Mouse (Mus musculus): ENCODE results near the gene Pnp2. TPM values are rescaled to one million over a fixed set of nuclear protein-coding genes. Genes with fewer than 3 reads are reported as not detected.
"Not testable (repeated sequence)": the region's sequence is repeated elsewhere in the genome, so short reads cannot be mapped to it uniquely, and the experiment has no call there.

Gene Pnp2
- total RNA-seq (2021): under 1 TPM in 1 of 2 experiments, not detected in 1; 0.47 TPM
- long read RNA-seq, experiment 1: 0 reads
- long read RNA-seq, experiment 2: 0 reads

DNA sequence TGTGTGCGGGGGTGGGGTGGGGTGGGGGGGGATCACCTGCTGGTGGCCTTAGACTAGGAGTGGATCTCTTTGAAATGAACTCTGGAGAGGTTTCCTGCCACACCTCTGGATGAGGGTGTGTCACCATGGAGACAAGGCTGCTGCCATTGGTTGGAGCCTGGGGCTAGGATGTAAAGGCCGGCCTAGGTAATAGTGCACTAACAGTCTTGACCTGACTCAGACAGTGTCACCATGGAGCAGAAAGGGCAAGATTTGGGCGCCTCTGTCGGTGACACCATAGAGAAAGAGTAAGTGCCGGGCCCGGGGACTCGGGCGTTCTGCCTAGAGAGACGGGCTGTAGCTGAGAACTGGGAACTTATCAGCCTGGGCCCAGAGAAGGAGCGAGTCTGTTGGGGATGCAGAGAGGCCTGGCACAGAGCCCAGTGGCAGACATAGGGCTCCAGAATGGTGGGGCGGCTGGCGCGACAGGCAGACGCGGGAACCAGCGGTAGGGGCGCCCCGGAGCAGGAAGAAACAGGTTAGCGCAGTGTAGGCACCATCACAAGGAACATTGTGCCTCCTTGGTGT, at the start of gene Pnp2:
Gene Pnp2, plus strand, starts transcription at position 51 of the 567 bp plus-strand sequence.
- peak within 1 kb of the TSS; percentile 73 for H3K27ac ChIP-seq
- intact Hi-C loops (cut with DNase I): not testable (repeated sequence)
- peak within 1 kb of the TSS; percentile 66 for H3K4me3 ChIP-seq
- peak; percentile 53 for DNase-seq
- TF ChIP-seq CTCF (IDR thresholded peaks at IDR 0.05): peak; percentile 20; the same call in 1 of the 2 replicates

DNA sequence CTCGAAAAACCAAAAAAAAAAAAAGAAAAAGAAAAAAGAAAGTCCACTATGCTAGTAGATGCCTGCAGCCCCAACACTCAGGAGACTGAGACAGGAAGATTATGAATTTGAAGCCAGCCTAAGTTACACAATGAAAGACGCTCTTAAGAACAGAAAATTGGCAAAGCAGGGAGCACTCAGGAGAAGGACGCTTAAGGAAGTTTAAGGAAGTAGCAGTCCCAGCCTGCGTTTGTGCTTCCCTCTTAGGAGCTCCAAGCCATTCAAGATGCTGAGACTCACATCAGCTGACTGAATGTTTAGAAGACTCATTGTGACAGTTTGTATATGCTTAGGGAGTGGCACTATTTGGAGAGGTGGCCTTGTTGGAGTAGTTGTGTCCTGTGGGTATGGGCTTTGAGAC, 47.7 kb upstream of the Pnp2 start:
- Histone ChIP-seq H3K27ac (no peak overlapping the region), H3K4me3 (no peak overlapping the region)
- intact Hi-C loops (cut with DNase I): no loop called here
- no peak for TF ChIP-seq CTCF (IDR thresholded peaks at IDR 0.05)
- no peak for DNase-seq

DNA sequence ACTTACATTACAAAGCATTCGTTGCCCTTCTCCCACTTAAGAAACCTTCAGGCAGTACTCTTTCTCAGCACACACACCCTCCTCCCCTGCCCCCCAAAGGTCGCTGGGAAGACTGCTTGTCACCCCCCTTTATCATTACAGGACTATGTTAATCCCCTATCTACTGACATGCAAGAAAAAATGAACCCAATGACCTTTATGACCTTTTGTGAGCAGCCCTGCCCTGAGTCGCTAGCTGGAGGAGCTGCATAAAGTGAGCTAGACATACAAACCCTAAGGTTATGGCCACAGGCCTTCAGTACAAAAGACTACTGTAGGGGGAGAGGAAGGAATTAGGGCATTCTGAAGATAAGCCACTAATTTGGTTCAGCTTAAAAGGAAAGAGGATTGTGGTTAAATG, 44.4 kb upstream of the Pnp2 start:
- no peak overlapping the region for H3K4me3 ChIP-seq
- no peak for TF ChIP-seq CTCF (IDR thresholded peaks at IDR 0.05)
- DNase-seq: no peak
- no peak overlapping the region for H3K27ac ChIP-seq
- intact Hi-C loops (cut with DNase I): no loop called here

DNA sequence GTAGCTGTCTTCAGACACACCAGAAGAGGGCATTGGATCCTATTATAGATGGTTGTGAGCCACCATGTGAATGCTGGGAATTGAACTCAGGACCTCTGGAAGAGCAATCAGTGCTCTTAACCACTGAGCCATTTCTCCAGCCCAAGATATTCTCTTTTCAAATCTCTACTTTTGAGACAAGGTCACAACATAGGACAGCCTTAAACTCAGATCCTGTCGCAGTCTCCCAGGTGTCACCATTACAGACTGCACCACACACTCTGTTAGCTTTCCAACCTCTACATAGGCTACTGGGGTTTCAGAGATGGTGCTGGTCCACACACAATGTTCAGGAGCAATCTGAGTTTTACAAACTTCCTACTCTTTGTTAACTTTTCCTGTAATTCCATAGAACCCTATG, 32.4 kb upstream of the Pnp2 start:
- Histone ChIP-seq H3K4me3 (peak overlapping the region; percentile 84), H3K27ac (peak overlapping the region; percentile 94)
- intact Hi-C loops (cut with DNase I); DNase-seq: not testable (repeated sequence)

DNA sequence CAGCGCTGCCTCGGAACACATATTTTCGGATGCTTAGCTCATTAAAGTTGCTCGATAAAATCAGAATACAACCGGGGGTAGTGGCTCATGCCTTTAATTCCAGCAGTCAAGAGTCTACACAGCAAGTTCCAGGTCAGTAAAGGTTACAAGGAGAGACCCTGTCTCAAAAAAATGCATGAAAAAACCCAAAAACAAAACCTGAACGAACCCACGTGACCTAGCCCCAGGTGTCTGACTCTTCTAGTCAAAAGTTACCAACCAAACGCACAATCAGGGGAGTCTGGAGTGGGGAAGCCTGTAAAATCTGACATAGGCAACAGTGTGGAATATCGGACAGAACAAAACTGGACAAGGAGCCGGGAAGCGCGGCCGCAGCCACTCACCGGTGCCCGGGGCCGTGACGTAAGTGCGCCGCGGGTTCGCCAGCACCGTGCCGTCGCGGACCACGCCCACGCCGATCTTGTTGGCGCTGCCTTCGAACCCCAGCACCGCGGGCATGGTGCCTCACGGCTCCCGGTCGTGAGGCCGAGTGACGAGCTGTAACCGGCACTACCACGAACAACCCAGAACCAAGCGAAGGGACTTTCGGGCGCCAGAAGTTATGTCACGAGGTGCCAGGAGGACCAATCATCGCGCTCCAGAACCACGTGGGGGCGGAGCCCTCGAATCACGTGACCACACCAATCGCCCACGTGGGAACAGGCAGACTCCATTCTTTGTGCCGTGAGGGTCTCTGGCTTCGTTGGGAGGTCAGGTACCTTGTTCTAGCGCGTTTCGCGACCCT, 31.3 kb upstream of the Pnp2 start, which contains the start of the genes Osgep and Apex1:
Gene Osgep, minus strand, starts transcription at position 613 of the 784 bp plus-strand sequence.
Gene Apex1, plus strand, starts transcription at position 688 of the 784 bp plus-strand sequence.
- no peak for TF ChIP-seq CTCF (IDR thresholded peaks at IDR 0.05)
- DNase-seq: peak; percentile 96
- Histone ChIP-seq H3K4me3 (peak within 1 kb of the TSS; percentile 84), H3K27ac (peak within 1 kb of the TSS; percentile 94)
- intact Hi-C loops (cut with DNase I): loop anchor here (2.0 kb wide), 1 partner anchor 28 kb away; the partner anchor contains the start of gene Klhl33

DNA sequence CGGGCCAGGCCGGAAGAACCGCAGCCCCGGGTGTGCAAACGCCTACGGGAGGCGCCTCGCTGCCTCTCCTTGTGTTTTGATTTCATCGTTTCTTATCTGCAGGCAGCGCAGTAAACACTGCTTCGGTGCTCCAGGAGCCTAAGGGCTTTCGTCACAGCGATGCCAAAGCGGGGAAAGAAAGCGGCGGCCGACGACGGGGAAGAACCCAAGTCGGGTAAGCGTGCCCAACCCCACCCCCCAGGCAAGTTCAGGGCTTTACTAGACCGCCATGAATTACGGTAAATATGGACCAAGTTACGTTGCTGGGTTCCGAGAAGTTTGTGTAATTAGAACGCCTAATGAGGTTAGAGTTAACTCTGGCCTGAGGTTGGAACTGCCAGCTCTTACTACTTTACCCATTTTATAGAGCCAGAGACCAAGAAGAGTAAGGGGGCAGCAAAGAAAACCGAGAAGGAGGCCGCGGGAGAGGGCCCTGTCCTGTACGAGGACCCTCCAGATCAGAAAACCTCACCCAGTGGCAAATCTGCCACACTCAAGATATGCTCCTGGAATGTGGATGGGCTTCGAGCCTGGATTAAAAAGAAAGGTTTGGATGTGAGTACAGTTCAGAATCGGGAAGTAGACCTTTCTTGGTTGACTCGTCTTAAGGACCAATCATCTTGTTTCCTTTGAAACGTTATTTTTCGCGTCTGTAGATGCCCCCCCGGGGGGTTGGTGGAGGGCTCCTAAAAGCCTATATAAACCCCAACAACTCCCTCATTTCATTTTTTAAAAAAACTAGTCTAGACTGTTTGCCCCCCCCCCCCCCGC, 30.5 kb upstream of the Pnp2 start:
- intact Hi-C loops (cut with DNase I): loop anchor here (2.0 kb wide), 1 partner anchor 29 kb away; the partner anchor contains the start of gene Klhl33
- peak overlapping the region; percentile 94 for H3K27ac ChIP-seq
- DNase-seq: no peak
- peak overlapping the region; percentile 84 for H3K4me3 ChIP-seq
- no peak for TF ChIP-seq CTCF (IDR thresholded peaks at IDR 0.05)

DNA sequence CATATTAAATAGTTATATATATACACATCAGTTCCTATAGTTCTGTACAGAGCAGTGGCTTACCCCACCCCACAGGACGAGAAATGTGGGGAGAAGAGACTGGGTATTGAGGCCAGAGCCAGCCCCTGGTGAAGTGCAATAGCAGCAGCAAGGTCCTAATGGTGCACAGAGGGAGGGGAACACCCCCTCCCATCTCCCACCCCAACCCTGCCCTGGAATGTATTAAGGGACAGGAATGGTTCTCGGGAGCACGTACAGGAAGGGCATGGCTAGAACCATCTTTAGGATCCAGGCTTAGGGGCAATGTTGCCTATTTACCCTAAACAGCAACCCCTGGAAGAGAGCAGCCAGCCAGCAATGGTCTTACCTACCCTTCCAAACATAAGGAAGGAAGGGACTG, 28.4 kb upstream of the Pnp2 start:
- no peak for TF ChIP-seq CTCF (IDR thresholded peaks at IDR 0.05)
- DNase-seq: no peak
- Histone ChIP-seq H3K4me3 (no peak overlapping the region), H3K27ac (no peak overlapping the region; the same call in 1 of the 2 replicates)
- intact Hi-C loops (cut with DNase I): no loop called here

DNA sequence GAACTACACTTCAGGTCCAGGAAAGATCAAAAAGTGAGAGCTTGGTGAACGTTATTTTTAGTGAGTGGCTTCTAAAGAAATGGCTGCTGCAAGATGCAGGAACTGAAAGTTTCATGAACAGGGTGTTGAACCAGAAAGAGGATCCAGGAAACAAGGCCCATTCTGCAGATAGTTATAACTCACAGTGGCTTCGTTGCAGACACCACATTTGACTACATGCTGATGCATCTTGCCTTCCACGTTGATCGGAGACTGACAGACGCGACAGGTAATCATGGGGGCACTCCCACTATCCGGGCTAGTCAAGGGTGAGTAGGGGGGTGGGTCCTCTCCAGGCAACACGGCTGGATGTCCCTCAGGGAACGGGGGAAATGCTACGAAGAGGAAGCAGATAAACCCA, 25.8 kb upstream of the Pnp2 start:
- no peak for DNase-seq
- H3K4me3 ChIP-seq: peak overlapping the region; percentile 76
- peak overlapping the region; percentile 98 for H3K27ac ChIP-seq
- no peak for TF ChIP-seq CTCF (IDR thresholded peaks at IDR 0.05)
- intact Hi-C loops (cut with DNase I): loop anchor here (5.0 kb wide), 1 partner anchor 123 kb away; the partner anchor contains the start of genes Ccnb1ip1 and Parp2

DNA sequence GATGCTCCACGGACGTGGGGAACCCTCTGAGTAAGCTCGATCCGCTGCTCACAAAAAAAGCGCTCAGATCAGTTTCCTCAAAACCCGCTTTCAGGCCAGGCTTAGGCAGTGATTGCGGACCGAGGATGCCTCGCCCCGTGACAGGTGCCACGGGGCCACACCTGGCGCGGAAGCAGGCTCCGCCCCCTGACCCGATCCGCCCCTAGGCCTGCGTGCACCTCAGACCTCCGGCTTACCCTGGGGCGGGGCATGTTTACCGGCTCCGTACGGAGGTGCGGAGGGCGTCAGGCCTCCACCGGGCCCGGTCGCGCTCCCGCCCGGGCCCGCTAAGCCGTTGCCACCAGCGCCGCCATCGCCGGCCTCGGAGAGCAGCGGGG, 25.4 kb upstream of the Pnp2 start:
- DNase-seq: no peak

DNA sequence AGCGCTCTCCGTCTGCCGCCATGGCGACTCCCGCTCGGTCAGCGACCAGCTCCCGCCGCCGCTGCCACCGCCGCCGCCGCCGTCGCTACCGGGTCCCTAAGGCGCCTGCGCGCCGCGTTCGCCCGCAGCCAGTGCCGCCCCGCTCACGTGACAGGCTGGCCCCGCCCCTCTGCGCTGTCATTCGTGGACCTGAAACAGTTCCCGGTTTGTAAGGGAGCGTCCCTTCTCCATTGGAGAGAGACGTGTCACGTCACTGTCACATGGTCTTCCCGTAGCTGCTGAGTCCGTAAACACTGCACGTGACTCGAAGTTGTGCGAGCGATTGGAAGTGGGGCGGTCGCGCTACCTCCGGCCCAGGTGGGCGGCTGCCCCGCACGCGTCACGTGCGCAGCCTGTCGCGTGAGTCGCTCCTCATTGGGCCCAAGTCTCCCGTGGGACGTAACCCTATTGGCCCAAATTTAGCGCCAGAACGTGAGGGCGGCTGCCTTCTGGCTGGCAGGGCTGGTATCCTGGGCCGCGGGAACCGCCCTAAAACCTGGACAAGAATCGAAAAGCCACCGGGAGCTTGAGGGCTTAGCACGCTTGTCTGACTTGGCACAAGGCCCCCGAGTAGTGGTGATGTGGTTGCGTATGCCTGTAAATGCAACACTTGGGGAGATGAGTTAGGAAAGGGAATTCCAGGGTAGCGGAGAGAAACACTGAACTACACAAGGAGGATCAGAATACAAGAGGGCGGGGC, 24.9 kb upstream of the Pnp2 start, which contains the start of the genes Pip4p1 and Pnp:
Gene Pip4p1, minus strand, starts transcription at position 103 of the 739 bp plus-strand sequence.
Gene Pnp, plus strand, starts transcription at position 329 of the 739 bp plus-strand sequence.
- peak; percentile 100 for DNase-seq
- intact Hi-C loops (cut with DNase I): loop anchor here (5.0 kb wide), 1 partner anchor 124 kb away; the partner anchor contains the start of genes Ccnb1ip1 and Parp2

More for the DNA sequence above, 25.4 kb upstream of the Pnp2 start:
- Histone ChIP-seq H3K27ac (peak overlapping the region; percentile 98), H3K4me3 (peak overlapping the region; percentile 76)
- no peak for TF ChIP-seq CTCF (IDR thresholded peaks at IDR 0.05)
- intact Hi-C loops (cut with DNase I): loop anchor here (5.0 kb wide), 1 partner anchor 123 kb away; the partner anchor contains the start of genes Ccnb1ip1 and Parp2

DNA sequence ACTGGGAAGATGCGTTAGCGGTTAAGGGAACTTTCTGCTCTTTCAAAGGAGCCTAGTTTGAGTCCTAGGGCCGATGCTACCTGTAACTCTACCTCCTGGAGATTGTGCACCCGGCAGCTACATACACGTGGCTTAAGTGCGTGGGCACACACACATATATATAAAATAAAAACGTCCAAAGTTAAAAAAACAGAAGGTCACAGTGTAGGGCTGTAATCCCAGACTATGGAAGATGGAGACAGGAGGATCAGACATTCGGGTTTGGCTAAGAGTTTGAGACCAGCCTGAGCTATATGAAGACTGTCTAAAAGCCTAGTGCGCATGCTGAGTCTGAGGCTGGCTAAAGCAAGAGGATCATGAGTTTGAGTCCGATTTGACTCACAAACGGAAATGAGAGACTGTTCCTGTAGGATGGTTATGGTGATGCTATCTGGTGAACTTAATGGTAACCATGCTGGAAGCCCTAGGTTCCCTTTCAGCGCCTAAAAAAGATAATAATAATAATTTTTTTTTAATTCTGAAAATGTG, 24.2 kb upstream of the Pnp2 start:
- Histone ChIP-seq H3K4me3 (peak overlapping the region; percentile 76), H3K27ac (peak overlapping the region; percentile 98)
- DNase-seq: no peak
- intact Hi-C loops (cut with DNase I): loop anchor here (5.0 kb wide), 1 partner anchor 124 kb away; the partner anchor contains the start of genes Ccnb1ip1 and Parp2
- TF ChIP-seq CTCF (IDR thresholded peaks at IDR 0.05): no peak

More for the DNA sequence above, 24.9 kb upstream of the Pnp2 start, which contains the start of the genes Pip4p1 and Pnp:
- Histone ChIP-seq H3K27ac (peak within 1 kb of the TSS; percentile 98), H3K4me3 (peak within 1 kb of the TSS; percentile 76)
- TF ChIP-seq CTCF (IDR thresholded peaks at IDR 0.05): no peak
